Mouse (Mus musculus) urinary bladder, postnatal 4 days (tissue): ENCODE data around the gene Tectb.
"Not testable (repeated sequence)": the region's sequence is repeated elsewhere in the genome, so short reads cannot be mapped to it uniquely, and the experiment has no call there.

Experiments
- DNase-seq, 2 experiments: peaks; one replicate each; pipeline ENCODE4 v3.0.0; 2021 to 2022; ENCODE audit warnings: low spot score in 2 of 2

Gene Tectb

DNA sequence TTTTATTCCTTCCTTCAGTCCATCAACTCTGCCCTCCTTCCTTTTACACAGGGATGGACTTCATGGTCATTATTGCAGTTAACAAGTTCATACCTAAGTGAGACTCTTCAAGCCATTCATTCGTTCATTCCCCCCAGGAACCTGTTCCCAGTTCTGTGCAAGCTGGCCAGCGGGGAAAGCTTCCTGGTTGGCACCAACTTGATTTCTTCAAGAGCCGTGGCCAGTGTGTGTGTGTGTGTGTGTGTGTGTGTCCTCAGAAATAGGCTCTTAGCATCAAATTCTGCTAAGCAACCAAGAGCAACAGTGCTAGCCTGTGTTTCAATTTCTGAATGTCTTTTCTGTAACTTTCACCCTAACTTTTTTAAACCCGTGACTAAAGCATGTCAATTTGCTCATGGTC, 14.6 kb upstream of the Tectb start:
- no peak for DNase-seq

GRCm38 (mm10) chr19:55166741-55167140, 13.8 kb upstream of the Tectb start:
- no peak for DNase-seq

DNA sequence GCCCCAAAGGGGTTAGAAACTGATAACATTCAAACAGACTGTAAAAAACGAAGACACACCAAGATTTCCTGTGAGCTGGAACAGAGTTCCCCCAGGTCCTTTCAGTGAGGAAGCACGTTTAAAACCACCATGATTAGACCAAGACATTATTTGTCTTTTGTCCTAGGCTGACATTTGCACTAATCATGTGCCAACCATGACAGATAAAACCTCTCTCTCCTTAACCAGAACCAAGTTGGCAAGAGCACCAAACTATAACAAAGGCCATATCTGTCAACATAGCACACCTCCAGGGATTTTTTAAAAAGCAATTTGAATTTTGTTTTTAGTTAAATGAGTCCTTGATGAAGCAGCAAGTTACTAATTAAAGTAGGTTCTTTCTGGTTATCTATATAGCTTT, 12.8 kb upstream of the Tectb start:
- DNase-seq = no peak

DNA sequence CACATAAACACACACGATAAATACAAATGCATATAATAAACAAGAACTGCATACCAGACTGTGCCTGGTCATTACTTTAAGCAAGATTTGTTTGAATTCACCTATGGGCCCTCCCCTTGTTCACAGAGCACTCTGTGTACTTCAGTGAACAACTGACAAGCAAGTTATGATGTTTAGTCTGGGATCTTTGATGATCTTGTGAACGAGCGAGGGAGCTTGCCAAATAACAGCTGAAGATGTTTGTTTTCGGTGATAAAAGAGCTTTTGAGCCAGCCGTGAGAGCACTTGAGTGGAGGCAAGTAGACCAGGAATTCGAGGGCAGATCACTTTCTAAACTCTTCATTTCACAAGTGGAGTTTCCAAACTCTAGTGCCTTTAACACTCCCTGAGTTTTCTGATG, 12.2 kb upstream of the Tectb start:
- no peak for DNase-seq

DNA sequence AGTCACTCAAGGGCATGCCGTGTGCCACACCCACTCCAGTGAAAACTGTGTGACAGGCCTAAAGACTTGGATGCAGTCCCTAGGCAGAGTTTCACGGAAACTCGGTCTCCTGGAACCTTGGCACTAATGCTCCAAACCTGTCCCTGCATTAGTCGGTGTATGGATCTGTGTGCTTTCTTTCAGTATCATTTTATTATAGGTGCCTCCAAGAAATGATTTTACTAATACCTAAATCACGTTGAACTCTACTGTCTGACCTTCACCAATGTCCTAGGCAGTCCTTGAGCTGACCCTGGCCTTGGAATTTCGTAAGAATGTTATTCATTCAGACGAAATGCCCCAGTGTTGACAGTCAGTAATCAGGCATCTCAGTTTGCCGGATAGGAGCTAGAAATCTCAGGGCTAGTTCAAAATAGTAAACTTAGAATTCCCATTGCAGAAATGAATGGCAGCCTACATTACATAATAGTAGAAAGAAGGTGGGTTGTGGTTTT, 11.2 kb upstream of the Tectb start:
- DNase-seq = not testable (repeated sequence)

DNA sequence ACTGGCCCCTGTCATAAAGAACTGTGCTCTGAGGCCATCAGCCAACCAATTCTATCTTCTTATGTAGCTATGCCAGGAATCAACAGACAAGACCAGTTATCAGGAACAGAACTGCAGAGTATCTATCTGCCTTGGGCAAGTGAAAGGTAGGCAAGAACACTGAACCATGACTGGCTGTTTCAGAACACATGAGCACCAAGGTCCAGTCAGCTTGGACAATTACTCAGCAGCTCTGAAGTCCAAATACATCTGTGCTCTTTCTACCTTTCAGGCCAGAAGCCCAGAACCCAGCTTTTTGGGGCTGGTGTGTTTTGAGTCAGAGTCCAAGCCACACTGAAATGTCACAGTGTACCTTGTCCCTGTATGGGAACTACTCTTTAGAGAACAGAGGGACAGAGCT, 10.1 kb upstream of the Tectb start:
- no peak for DNase-seq

DNA sequence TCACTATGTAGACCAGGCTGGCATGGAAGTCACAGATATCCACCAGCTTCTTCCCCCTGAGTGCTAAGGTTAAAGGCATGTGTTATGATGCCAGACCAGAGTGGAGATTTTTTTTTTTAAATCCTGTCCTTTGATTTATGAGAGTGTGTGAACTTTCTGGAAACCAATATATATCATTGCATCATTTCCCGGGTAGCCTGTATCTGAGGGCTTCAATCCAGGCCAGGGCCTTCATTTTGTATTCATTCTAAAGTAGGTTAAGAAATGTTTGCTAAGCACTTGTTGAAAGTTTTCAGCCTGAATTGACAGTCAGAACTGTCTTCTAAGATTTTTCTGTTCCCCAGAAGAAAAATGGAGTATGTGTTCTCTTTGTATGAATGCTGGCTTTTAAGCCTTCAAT, 8.9 kb upstream of the Tectb start:
- DNase-seq = no peak

- no peak for DNase-seq
Observed at GRCm38 (mm10) chr19:55177143-55177542, 3.4 kb upstream of the Tectb start.

DNA sequence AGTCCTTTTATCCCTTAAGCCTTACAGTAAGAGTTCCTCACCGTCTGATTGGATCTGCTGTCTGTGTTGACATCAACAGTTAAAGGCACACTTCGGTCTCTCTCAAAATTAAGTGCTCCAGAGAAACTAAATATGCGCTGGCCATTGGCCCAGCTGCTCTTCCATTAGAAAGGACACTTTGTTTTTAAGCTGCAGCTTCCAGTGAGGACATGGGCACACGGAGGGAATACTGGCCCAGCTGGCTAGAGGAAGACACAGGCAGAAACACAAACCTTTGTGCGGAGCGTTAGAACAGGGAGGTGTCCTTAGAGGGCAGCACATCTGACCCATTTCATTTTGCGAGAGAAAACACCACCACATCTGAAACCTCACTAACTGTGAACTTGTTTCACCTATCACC, 3.9 kb downstream of the Tectb start:
- no peak for DNase-seq

GRCm38 (mm10) chr19:55185074-55185473, 4.5 kb downstream of the Tectb start:
- DNase-seq = no peak

DNA sequence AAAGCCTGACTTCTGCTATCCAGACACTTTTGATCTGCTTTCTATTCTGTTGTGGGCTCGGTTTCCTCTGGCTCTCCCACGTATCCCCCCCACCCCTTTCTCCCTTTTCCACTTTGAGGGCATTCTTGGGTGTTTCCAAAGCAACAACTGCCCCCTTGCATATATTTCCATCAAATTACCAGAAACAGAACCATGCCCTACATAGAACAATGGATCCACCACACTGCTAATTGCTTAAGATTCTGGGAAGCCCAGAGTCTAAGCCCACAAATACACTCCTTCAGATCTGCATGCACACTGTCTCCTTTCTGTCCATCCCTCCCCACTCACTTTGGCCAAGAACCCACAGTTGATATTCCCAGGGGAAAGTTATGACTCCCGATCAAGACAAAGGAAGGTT, 5.1 kb downstream of the Tectb start:
- no peak for DNase-seq

GRCm38 (mm10) chr19:55190065-55190464, 9.5 kb downstream of the Tectb start:
- no peak for DNase-seq

- no peak for DNase-seq
Observed at GRCm38 (mm10) chr19:55191596-55191995, 11.1 kb downstream of the Tectb start.

DNA sequence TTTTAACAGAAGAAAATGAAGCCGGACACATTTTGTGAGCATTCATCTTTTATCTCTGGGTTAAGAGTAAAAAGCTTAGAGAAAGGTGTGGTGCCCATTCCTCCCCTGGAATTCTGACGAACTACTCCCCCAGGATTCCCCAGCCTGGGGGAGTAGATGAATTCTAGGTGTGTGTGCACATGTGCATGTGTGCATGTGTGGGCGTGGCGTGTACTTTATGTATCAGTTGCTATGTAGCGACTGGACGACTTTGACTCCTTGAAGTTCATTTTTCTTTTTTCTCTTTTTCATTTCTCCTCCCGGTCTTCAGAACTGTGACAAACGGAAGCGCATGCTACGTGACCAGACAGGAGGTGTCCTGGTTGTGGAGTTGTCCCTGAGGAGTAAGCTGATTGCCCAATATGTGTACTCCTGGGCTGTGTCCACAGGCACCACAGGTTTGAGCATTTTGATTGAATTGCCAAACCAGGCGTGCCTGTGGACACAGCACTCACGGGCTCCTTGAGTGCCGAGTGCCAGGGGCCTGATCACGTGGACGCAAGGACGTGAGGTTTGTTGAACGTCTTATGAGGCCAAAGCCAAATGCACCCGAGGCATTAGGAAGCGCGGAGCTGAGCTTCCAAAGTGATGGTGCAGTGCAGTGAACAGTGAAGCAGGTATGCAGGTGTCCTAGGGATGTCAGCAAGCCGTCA, 11.9 kb downstream of the Tectb start:
- no peak for DNase-seq

- DNase-seq = no peak
Observed at GRCm38 (mm10) chr19:55193717-55194394, 13.3 kb downstream of the Tectb start.

- DNase-seq = peak in 1 of 2 experiments; percentile 52
Observed at GRCm38 (mm10) chr19:55194520-55195170, 14.1 kb downstream of the Tectb start.

- no peak for DNase-seq
Observed at GRCm38 (mm10) chr19:55195574-55195973, 15.0 kb downstream of the Tectb start.

DNA sequence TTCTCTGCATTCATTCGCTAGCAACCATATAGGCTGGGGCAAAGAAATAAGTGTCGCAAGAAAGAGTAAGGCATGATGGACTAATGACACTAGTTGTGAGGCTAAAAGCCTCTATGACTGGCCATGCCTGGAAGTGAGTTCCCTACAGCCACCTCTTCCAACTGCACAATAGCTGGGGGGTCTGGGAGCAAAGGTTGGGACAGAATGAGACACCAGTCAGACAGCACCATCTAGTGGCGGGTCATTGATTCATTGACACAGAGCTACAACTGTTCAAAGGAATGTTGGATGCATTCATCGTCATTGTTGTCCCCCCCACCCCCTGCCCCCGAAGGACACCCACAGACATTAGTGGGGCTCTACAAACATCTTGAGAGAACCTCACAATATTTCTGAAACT, 17.8 kb downstream of the Tectb start:
- DNase-seq = peak in 1 of 2 experiments; percentile 79

GRCm38 (mm10) chr19:55206482-55207138, 26.1 kb downstream of the Tectb start:
- no peak for DNase-seq

GRCm38 (mm10) chr19:55207205-55207604, 26.7 kb downstream of the Tectb start:
- DNase-seq = no peak

- no peak for DNase-seq
Observed at GRCm38 (mm10) chr19:55207746-55208538, 27.4 kb downstream of the Tectb start.

DNA sequence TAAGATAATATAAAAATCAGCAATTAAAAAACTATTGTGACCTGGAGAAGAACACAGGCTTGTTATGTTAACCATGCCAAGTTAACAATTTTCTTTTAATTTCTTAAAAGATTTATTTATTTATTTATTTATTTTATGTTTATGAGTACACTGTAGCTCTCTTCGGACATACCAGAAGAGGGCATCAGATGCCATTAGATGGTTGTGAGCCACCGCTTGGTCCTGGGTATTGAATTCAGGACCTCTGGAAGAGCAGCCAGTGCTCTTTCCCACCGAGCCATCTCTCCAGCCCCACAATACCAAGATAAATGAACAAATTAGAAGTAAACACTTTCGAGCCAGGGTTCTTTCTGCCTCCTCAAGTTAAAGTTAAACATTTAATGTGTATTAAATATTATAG, 28.1 kb downstream of the Tectb start:
- no peak for DNase-seq
